Mouse (Mus musculus) spleen, embryonic (tissue): ENCODE data around the gene Pin1.

Source experiments
- CTCF ChIA-PET: fragments of 350-600 bp; sonication (Branson Sonifier 250); formaldehyde crosslinking; loops from one replicate; lab custom pipeline; 2022; lab: Charles Lee

Pin1 gene

GRCm38 (mm10) chr9:20703832-20704380 is 52.0 kb downstream of the Pin1 start:
- CTCF ChIA-PET, result interaction anchor here (0.6 to 1.0 kb wide), 2 partner anchors 37 to 238 kb away, joined by 3 read pairs; no protein-coding TSS in a partner anchor

- CTCF ChIA-PET, result no interaction called here
Measured at GRCm38 (mm10) chr9:20705420-20705819, 53.5 kb downstream of the Pin1 start.

- CTCF ChIA-PET, result no interaction called here
Measured at GRCm38 (mm10) chr9:20705981-20706380, 54.1 kb downstream of the Pin1 start.

GRCm38 (mm10) chr9:20710471-20710870 is 58.6 kb downstream of the Pin1 start:
- CTCF ChIA-PET, result no interaction called here

GRCm38 (mm10) chr9:20712934-20713477 is 61.1 kb downstream of the Pin1 start:
- CTCF ChIA-PET, result no interaction called here

- CTCF ChIA-PET, result no interaction called here
Measured at GRCm38 (mm10) chr9:20713478-20713987, 61.6 kb downstream of the Pin1 start.

- CTCF ChIA-PET, result no interaction called here
Measured at GRCm38 (mm10) chr9:20715332-20715731, 63.4 kb downstream of the Pin1 start.
